Mouse (Mus musculus) small intestine, adult 2 months (tissue): ENCODE measurements around the gene Gimap7.

Experiments
- CTCF ChIP-seq: fragments of 200-500 bp; IDR thresholded peaks from 2 replicates; pipeline ENCODE4 v1.5.1; 2012; ENCODE audit warnings: low read depth, mild to moderate bottlenecking, control low read depth, inconsistent platforms, low read length, moderate library complexity, mixed read lengths; ENCODE audit not compliant: insufficient replicate concordance, insufficient read length; ENCODE audit errors: extremely low read depth
- POLR2A ChIP-seq: fragments of 200-500 bp; IDR thresholded peaks from 2 replicates; pipeline ENCODE4 v1.6.1; 2012; ENCODE audit warnings: low read depth, mild to moderate bottlenecking, control low read depth, inconsistent platforms, low read length, moderate library complexity

DNA sequence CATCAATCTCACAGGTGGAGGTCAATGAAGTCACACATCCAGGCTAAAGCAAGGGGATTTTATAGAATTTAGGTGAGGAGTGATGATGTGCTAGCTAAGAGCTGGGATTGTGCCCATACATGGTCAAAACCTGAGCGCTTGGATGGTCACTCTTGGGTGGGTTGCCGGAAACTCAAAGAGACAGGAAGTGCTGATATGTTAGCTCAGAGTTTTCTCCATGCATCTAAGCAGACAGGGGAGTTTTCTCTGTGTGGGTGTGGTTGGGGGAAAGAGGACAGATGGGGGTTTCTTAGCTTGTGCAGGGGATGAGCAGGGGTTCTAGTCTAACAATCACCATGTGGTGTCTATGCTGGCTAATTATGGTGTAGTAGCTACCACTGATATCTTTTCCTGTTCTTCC lies 29.1 kb upstream of the Gimap7 start:
- TF ChIP-seq CTCF (no peak), POLR2A (no peak)
